Mouse (Mus musculus): ENCODE data around the gene Gm20388.

The Gm20388 gene

DNA sequence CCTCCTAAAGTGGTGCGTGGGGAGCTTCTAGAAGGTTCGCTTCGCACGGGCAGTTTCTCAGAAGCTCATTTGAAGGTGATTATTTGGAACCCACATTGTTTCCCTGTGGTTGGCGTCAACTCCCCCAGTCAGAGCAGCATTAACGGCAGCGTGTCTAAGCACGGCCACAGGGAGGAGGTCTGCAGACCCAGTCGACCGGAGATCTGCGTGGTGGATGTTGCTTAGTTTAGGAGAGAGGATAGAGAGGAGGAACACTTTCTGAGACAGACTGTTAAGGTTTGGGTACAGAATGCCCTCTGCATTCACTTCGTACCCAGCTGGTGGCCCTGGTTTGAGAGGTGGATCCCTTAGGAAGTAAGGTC lies 4234.0 kb downstream of the Gm20388 start:
- no peak for DNase-seq (ENCODE audit: low spot score)

DNA sequence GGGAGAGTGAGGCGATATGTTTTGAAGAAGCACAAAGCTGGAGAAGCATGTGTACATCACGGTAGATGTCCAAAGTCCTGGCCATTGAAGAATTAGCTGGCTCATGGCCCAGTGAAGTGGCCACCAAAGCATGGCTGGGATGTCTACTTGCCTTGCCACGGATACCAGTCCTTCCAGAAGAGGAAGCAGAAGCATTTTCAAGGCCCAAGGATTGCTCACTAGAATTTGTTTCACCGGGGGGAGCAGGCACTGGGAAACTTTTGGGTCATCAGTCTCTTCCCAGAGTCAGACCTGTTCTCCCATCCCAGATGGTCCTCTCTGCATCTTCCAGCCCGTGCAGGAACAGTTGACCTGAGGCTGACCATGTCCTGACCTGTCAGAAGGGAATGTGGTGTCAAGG lies 4235.6 kb downstream of the Gm20388 start:
- no peak for DNase-seq (ENCODE audit: low spot score)

DNA sequence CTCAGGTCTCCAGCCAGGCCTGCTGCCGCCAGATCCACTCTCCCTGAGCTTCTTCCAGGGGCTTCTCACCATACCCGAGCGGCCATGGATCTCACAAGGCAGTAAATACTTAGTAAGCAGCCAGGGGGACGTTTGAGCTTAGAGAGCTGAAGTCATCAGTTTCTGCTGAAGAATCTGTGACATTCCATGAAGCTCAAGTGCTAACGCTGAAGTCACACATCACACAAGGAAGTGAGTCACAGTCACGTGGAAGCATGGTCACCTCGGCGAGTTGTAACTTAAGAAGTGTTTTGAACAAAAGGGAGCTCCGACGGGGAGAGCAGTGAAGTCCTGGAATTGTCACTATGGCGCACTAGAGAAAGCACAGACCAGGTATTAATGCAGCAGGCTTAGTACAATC lies 4239.4 kb downstream of the Gm20388 start:
- DNase-seq (ENCODE audit: low spot score), result no peak

DNA sequence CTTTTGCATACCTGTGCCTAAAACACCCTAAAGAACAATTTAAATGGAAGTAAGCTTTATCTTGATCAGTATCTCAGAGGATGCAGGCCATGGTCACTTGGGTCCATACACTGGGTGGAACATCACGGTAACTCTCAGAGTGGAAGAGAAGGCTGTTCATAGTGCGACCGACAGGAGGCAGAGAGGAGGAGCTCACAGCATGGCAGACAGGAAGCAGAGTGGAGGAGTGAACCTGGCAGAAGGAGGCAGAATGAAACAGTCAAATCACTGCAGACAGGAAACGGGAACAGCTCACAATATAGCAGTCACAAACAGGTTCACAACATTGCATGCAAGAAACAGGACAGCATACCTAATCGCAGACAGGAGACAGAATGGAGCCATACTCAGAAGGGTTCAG lies 4239.9 kb downstream of the Gm20388 start:
- DNase-seq (ENCODE audit: low spot score), result peak; percentile 25

DNA sequence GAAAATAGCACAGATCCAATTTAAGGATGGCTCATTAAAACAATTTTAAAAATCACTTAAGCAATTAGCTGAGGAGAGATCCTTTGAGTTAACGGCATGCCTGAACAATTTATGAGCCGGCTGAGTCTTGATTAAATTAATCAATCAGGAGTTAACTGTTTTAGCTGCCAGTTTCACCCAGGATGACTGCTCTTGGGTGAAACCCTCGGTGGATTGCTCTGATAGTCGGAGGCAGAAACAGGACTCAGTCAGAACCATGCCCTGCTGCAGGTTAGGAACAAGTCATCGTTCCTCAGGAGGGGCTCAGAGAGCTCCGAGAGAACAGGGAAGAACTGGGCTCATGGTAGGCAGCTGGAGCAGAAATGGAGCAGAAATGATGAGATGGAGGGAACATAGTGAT lies 4241.2 kb downstream of the Gm20388 start:
- DNase-seq (ENCODE audit: low spot score), result no peak

DNA sequence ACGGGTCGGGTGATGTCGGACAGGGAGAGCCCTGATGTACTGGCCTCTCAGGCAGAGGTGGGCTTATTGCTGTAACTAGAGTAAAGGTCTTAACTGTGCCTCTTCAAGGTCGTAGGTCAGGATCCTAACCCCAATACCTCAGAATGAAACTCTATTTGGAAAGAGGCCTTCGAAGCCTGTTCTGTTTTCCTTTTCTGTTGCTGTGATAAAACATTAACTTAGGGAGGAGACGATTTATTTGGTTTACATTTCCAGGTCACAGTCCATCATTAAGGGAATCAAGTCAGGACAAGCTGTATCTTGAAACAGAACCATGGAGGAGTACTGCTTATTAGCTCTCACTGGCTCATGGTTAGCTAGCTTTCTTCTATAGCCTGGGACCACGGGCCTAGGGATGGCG lies 4242.1 kb downstream of the Gm20388 start:
- DNase-seq (ENCODE audit: low spot score), result no peak

DNA sequence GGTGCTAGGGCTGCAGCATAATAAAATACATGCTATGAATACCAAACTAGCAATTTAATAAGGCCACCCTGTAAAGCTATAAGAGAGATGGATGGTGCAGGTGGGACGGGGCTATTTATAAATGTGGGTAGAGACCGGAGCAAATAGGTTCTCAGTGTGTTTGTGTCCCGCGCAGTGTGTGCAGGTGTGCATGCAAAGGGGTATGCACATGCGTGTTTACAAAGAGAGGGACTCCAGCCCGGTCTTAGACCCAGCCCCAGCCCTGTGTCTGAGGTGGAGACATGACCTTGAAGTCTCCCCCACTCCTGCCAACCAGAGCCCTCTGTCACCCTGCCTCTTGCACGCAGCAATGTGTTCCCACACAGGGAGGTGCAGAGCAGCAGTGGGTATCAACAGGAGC lies 4245.7 kb downstream of the Gm20388 start:
- no peak for DNase-seq (ENCODE audit: low spot score)

DNA sequence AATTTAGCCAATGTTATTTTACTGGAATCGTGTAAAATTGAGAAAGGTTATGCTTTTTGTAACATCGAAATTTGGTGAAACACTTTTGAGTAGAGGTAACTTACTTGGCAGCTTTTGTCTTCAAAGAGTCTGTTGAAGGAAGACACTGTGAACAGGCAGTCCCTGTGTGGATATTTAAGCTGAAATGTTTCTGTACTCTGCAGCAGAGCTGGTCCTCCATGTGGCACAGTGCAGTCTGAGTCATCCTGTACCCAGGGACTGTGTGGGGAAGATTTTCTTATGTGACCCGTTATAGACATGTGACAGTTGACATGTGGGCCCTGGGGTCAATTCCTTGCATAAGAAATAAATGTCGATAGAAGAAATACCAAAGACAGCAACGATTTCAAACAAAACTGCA lies 4251.0 kb downstream of the Gm20388 start:
- DNase-seq (ENCODE audit: low spot score), result no peak

DNA sequence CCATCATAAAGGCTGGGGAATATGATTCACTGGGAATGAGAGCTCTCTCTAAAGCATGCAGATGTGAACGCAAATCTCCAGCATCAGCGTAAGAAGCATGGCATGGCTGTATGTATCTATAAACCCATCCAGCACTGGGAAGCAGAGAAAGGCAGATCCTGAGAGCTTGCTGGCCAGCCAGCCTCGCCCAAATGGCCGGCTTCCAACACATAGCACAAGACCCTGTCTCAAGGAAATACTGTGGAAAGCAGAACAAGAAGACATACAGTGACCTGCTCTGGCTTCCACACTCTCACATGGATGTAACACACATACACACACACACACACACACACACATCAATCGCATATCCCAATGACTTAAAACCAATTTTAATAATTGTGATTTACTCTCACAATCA lies 4252.6 kb downstream of the Gm20388 start:
- no peak for DNase-seq (ENCODE audit: low spot score)

DNA sequence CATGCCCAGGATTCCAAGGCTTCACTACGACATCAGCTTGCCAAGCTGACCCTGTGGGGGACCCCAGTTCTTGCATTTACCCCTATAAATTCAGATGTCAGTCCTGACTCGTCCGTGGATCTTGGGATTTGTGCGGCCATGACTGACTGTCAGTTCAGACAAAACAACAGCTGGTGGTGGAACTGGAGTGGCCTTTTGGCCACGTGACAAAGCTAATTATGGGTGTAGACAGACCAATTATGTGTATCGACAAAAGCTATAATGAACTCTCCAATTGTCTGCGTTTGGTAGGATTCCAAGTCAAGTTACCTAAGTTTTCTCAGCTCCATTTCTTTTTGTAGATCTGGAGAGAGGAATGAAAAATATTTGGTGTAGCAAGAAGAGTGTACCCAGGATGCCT lies 4259.1 kb downstream of the Gm20388 start:
- no peak for DNase-seq (ENCODE audit: low spot score)

DNA sequence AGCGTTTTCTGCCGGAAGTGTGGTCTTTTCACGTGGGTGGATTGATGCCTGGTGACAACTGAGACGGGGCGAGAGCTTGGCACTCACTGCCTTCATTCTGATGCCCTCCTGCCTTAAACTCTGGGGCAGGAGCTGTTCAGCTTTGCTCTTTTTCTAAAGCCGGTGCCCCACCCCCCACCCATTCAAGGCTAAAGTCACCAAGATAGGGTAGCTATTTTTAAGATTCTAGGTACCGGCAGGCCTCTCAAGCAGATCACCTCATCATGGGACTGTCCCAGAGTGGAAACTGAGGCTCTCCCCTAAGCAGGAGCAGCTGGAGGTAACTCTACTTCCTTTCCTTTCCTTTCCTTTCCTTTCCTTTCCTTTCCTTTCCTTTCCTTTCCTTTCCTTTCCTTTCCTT lies 4260.0 kb downstream of the Gm20388 start:
- DNase-seq (ENCODE audit: low spot score), result no peak

DNA sequence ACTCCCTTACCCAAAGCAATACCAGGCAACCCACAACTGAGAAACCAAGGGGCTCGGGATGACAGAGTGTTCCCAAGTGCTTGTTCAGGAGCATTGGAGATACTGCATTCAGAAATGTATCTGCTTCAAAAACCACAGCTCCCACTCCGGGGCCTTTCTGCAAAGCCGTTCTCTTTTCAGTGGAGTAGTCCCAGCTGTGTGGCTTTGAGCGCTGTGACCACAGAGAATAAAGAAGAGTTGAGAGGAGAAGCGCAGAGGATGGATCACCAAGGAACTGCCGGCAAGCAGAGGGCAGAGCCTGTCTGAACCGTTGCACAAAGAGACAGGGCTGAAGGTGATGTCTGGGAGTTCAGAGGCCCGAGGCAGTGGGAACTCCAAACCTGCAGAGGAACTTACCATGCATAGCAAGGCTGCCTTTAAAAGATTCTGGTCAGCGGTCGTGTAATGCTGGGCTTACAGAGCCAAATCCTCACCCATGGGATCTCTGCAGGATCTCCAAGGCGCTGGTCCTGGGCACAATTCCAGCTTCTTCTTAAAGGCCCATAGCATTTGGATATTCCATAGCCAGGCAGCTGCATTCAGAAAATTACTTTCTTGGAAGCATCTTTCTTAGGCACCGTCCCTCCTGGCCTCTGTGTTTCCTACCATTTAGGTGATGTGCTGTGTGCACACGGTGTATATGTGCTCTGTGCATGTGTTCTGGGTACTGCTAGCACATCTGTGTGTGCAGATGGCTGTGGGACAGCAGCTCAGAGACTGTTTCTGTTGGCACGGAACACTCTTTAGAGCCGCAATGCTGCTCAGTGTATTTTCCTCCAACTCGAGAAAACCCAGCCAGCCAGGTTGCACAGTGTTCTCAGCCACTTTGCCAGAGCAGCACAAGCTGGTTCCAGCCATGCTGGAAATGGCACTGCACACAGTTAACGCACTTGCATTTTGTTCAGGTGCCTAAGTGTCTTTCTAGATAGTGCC lies 4261.2 kb downstream of the Gm20388 start:
- no peak for DNase-seq (ENCODE audit: low spot score)

DNA sequence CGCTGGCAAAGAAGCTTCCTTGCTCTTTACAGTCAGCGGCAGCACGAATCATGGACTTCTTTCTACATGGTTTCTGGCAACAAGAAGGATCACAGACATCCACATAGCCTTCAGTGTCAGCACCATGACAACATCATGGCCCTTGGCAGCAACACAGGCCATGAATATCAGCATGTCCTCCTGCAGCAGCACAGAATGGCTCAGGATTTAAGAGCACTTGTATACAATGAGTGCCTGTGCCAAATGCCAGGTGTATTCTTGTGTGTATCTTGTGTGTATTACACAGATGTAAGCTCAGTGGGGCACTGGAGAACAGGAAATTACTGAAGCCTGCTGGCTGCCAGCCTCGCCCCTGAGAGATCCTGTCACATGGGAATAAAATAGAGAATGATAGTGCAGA lies 4263.0 kb downstream of the Gm20388 start:
- no peak for DNase-seq (ENCODE audit: low spot score)

DNA sequence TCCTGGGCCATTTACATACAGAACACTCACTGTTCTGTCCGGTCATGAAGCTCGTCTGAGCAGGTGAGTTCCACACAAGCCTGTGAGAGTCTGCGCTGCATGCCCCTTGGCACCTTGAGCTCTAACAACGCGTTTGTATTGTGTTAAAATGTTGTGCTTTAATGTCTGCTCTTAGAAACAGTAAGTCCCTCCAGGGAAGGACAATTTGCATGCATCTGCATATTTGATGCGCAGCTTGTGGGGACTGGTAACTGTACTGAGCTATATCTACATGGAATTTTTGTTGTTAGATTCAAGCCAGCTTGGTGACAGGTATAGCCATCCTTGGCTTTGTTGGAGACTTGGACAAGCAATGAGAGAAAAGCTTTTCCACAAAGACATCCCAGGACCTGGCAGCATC lies 4265.5 kb downstream of the Gm20388 start:
- no peak for DNase-seq (ENCODE audit: low spot score)

DNA sequence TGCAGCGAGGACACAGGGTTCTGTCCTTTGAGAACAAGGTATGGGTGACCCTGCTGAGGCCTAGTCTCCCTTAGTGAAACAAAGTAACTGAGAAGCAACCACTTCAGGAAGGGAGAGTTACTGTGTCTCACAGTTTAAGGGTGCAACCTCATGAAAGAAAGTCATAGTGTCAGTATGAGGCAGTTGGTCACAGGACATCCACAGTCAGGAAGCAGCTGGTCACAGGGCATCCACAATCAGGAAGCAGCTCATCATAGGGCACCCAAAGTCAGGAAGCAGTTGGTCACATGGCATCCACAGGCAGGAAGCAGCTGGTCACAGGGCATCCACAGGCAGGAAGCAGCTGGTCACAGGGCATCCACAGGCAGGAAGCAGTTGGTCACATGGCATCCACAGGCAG lies 4266.5 kb downstream of the Gm20388 start:
- DNase-seq (ENCODE audit: low spot score), result peak; percentile 43

DNA sequence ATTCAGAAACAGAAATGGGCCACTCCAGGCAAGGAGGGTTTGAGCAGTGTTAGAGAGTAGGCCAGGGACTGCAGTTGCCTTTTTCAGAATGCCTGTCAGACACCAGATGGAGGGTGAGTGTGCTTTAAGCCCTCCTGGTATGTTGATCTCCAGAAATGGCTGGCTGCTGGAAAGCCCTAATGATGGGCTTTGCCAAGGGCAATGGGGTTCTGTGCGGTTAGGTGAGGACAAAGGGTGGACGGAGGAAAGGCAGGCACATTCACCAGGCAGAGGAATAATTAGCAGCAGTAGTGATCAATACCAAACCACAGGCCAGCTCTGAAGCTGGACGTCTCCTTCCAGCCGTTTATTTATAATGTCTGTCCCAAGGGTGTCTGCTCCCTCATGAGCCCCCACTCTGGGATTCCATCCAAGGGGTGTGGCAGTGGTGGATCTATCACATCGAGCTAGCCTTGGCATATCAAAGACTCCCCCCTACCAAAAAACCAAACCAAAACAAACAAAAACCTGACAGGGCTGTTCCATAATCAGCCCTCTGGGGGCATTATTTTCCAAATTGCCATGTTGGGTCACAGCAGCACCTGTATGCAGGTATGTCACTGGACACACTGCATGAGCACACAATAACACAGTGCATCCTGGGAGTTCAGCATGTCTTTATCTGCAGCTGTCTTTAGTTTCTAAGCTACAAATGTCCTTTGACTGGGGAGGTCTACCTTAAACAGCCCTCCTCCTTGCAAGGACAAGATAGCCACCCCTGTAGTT lies 4270.2 kb downstream of the Gm20388 start:
- DNase-seq (ENCODE audit: low spot score), result no peak

DNA sequence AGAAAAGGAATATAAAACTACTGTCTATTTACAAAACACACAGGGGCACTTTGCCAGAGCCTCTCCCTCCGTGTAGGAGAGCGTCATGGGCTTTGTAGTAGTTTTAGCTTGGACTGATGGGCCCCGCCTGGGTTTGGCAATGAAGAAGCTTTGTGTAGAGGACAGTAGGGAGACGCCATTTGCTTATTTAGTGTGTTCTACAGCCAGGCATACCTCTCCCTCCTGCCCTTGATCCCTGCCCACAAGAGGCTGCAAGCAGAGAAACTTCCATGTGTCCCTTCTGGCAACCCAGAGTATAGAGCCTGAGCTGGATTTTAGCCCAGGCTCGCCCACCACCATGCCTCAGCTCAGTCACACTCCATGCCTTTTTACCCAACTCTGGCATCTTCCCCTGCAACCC lies 4271.1 kb downstream of the Gm20388 start:
- DNase-seq (ENCODE audit: low spot score), result no peak

DNA sequence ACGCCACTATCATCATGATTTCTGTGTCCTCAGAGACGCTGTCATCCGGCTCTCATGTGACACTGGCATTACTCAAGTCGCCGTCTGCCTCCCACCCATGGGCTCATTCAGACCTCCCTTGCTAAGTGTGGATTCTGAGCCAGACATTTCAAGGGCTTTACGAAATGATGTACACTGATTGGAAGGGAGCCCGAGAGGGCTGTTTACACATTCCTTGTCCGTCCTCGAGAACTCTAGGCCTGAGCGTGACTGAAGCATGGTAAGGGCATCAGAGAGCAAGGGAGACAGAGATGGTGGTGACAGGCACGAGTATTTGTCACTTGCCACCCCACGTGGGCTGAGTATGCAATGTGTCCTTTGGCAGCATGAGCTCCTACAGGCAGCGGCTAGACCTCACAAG lies 4271.6 kb downstream of the Gm20388 start:
- DNase-seq (ENCODE audit: low spot score), result no peak

DNA sequence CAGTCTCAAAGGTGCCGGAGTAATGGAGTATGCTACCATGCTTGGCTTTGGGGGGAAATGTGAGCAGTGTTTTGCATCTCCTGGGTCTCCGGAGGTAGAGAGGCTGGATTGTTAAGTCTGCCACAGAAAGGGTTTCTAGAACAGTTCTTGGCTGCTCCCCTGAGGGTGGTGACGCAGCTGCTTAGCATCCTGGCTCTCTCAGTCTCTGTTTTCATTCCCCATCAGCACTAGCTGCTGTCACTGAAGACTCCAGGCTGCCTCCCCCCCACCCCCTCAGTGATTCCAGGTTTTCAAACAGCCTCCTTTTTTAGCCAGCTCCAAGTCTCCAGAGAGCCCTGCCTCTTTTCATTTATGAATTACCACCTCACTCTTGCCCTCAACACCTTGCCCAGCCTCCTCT lies 4273.4 kb downstream of the Gm20388 start:
- DNase-seq (ENCODE audit: low spot score), result no peak

DNA sequence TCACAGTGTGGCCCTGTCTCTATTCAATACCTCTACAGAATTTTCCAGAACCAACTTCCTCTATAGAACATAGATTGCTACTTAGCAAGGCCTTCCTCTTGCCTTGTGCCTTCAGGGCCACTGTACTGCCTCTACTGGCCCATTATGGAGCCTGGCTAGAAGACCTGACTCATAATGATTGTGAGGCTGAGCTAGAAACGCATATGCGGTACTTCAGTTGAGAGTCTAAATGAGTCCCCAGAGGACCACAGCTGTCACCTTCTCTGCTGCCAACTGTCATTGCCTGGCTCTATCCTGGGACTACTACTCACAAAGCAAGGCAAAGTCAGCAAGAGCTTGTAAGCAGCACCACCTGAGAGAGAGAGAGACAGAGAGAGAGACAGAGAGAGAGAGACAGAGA lies 4273.9 kb downstream of the Gm20388 start:
- no peak for DNase-seq (ENCODE audit: low spot score)

DNA sequence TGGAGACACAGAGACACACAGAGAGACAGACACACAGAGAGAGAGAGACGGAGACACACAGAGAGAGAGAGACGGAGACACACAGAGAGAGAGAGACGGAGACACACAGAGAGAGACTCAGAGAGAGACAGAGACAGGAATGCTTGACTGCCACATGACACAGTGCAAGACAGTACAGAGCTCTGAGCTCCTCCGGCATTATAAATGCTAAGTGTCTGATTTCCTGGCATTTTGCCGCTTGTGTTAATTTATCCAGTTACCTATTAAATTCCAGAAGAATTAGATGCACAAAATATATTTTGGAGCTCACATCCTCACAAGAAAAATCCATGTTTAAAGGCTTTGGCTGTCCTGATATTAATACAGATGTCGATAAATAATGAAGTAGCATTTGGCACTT lies 4274.4 kb downstream of the Gm20388 start:
- no peak for DNase-seq (ENCODE audit: low spot score)

DNA sequence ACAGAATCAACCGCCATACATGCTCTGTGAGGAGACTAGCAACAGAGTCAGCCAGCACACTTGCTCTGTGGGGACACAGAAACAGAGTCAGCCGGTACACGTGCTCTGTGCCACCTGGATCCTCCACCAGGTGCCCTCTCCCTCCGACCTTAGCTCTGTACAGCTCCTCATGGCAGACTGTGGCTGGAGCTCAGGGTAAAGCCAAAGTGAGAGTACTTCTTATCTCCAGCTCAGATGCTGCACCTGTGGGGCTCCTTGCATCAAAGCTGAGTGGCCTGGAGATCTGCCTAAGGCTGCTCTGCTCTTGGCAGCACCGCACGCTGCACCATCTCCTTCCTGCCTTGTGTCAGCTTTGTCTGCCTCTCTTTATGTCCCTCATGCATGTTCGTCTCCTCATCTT lies 4279.7 kb downstream of the Gm20388 start:
- no peak for DNase-seq (ENCODE audit: low spot score)

DNA sequence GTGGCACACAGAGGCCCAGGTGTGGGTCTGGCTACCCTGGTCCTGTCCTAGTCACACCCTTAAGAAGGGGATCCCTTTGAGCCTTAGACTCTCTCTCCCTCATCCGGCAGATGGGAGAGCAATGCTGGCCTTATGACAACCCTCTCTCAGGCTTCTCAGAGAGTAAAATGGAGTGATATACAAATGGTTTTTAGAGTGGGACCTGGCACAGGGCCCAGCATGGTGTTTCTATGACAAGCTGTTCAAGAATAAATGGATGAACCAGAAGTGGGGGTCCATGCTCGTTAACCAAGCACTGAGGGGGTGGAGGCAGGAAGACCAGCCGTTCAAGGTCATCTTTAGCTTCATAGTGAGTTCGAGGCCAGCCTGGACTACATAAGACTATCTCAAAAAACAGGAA lies 4281.6 kb downstream of the Gm20388 start:
- DNase-seq (ENCODE audit: low spot score), result no peak

DNA sequence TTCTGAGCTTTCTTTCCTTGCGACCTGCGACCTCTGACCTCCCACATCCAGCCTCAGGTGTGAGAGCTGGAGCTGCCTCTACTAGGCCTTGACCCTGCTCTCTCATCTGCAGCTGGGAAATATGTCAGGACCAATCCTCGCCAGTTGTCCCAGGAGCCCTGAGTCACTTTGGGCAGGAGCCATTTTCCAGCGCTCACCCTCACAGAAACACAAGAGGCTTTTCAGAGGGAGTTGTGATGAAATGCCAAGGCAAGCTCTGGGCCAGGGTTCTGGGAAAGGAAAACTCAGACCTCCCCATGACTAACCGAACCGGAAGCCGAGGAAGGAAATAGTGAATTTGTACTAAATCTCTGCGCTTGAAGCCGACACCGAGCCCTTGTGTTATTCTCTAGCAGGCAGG lies 4282.3 kb downstream of the Gm20388 start:
- no peak for DNase-seq (ENCODE audit: low spot score)

Measured in T-cell, adult 2 months (primary cell).